Mouse (Mus musculus): Measurements from ENCODE around the gene Tent4b.
A peak's percentile ranks its signal among the peaks of the same experiment; 100 is the strongest.
"Not testable (repeated sequence)": the region's sequence is repeated elsewhere in the genome, so short reads cannot be mapped to it uniquely, and the experiment has no call there.

Tent4b gene

GRCm38 (mm10) chr8:88198945-88199571 is at the start of gene Tent4b:
Gene Tent4b, plus strand, starts transcription at chr8:88199213.
- DNase-seq (ENCODE audit: low spot score in 2 of 2): peak; percentile 82 to 90

DNA sequence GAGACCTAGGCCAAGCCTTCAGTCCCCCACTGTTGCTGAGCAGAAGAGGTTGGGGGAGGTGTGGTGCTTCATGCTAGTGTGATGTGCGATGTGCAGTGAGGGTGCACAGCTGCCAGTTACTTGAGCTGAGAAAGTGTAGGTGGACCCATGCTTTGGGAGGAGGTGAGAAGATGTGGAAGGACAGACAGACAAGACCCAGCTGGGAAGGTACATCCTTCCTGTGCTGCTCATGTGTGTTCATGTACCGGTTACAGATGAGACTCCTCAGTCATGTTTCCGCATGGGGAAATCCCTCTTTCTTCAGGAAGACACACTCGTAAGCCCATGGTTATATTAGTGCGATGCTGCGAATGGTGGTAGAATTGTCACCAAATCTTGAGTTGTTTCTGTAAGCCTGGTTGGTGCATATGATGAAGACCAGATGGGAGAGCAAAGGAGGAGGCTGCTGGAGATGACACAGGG is 48.1 kb upstream of the Tent4b start:
- DNase-seq (ENCODE audit: low spot score in 2 of 2): no peak

GRCm38 (mm10) chr8:88160237-88160995 is 38.6 kb upstream of the Tent4b start:
- DNase-seq (ENCODE audit: low spot score in 2 of 2): no peak

- DNase-seq (ENCODE audit: low spot score in 2 of 2): peak; percentile 55 to 72
Observed at GRCm38 (mm10) chr8:88161439-88161838, 37.6 kb upstream of the Tent4b start.

GRCm38 (mm10) chr8:88175264-88175663 is 23.7 kb upstream of the Tent4b start:
- DNase-seq (ENCODE audit: low spot score in 2 of 2): no peak

GRCm38 (mm10) chr8:88177291-88177690 is 21.7 kb upstream of the Tent4b start:
- DNase-seq (ENCODE audit: low spot score in 2 of 2): no peak

GRCm38 (mm10) chr8:88183121-88183520 is 15.9 kb upstream of the Tent4b start:
- no peak for DNase-seq (ENCODE audit: low spot score in 2 of 2)

- no peak for DNase-seq (ENCODE audit: low spot score in 2 of 2)
Observed at GRCm38 (mm10) chr8:88184914-88185313, 14.1 kb upstream of the Tent4b start.

- no peak for DNase-seq (ENCODE audit: low spot score in 2 of 2)
Observed at GRCm38 (mm10) chr8:88185716-88186115, 13.3 kb upstream of the Tent4b start.

DNA sequence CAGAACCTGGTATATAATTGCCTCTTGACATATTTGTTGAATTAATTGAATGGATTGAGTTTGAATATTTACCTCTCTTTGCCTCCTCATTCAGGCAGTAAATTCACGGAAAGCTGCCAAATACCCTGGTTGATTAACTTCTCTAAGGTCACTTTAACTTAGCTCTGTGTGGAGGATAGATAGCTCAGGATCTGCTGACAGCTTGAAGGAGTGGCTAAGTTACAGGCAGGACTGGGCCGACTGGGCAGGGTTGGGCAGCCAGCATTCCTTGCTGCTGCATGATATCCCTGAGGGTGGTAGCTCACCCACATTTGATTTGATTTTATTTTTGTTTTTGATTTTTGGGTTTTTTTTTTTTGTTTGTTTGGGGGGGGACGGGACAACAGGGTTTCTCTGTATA is 1.7 kb upstream of the Tent4b start:
- no peak for DNase-seq (ENCODE audit: low spot score in 2 of 2)

GRCm38 (mm10) chr8:88198551-88198944 is 465 bp upstream of the Tent4b start:
- DNase-seq (ENCODE audit: low spot score in 2 of 2): peak in 1 of 2 experiments; percentile 1

DNA sequence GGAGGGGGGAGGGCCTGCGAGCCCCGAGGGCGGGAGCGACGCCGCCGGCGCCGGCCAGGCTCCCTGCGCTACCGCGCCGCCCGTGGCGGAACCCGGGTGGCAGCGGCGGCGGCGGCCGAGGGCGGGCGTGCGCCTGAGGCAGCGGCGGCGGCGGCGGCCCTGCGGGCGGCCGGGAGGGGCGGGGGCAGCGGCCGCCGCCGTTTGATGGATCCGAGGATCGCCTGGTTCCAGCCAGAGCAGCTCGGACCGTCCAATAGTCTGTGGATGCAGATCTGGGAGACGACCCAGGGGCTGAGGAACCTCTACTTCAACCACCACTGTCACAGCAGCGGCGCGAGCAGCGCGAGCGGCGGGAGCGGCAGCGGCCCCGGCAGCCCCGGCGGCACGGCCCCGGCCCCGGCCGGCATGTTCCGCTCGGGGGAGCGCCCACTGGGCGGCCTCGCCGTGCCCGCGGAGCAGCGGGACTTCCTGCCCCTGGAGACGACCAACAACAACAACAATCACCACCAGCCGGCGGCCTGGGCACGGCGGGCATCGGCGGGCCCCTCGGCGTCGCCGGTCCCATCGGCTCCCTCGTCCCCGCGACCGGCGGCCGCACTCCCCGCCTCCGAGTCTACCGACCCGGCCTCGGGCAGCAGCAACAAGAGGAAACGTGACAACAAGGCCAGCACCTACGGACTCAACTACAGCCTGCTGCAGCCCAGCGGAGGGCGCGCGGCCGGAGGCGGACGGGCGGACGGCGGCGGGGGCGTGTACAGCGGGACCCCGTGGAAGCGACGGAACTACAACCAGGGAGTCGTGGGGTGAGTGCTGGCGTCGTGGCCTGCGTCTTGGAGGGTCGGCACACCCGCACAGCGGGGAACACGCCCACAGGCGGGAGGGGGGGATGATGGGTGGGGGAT is 938 bp downstream of the Tent4b start:
- peak; percentile 27 to 50 for DNase-seq (ENCODE audit: low spot score in 2 of 2)

DNA sequence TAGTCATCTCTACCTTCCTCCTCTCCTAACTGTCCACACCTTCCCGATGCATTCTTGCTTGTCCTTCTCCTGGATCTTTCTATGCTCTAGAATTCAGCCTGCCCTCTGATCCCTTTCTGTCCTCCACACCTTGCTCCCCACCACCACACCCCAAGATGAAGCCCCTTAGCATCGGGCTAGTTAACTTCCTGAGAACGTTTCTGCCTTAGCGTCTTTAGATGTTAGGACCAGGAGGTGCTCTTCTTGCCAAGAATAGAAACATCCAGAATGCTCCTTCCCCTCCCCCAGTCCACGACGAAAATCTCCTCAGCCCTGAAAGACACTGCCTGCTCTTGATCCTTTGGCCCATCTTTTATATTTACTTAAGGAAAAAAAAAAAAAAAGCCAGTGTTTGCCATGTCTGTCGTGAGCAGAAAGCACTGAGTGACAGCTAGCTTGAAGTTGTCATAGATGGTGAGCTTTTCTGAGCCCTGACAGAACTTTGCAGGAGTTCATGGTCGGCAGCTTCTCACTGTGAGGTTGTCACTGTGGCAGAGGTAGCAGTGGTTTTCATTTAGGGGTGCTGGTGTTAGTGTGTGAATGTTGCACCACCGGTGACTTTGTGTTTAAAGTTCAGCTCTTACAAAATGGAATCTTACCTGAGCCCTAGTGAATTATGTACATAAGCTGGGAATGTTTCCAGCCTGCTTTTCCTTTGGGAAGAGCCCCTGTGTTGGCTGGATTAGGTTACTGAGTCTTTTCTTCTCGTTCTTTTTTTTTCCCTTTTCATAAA is 1.9 kb downstream of the Tent4b start:
- DNase-seq (ENCODE audit: low spot score in 2 of 2): no peak

DNA sequence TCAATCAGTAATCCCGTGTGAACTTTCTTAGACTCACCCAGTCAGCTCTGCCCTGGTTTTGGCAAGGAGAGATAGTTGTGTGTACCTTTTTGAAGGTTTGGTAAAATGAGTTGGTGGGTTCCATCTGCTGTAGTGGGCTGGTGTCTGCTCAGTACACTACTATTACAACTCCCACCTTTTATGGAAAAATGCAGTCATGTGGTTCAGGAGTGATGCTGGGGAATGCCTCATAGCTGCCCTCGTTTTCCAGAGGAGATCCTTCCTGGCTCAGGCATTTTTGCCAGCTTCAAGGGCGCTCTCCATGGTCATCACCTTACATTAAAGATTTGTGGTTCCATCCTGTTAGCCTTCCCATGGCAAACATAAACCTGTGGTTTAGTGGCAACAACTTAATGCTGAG is 2.6 kb downstream of the Tent4b start:
- no peak for DNase-seq (ENCODE audit: low spot score in 2 of 2)

- DNase-seq (ENCODE audit: low spot score in 2 of 2): no peak
Observed at GRCm38 (mm10) chr8:88206016-88206415, 7.0 kb downstream of the Tent4b start.

DNA sequence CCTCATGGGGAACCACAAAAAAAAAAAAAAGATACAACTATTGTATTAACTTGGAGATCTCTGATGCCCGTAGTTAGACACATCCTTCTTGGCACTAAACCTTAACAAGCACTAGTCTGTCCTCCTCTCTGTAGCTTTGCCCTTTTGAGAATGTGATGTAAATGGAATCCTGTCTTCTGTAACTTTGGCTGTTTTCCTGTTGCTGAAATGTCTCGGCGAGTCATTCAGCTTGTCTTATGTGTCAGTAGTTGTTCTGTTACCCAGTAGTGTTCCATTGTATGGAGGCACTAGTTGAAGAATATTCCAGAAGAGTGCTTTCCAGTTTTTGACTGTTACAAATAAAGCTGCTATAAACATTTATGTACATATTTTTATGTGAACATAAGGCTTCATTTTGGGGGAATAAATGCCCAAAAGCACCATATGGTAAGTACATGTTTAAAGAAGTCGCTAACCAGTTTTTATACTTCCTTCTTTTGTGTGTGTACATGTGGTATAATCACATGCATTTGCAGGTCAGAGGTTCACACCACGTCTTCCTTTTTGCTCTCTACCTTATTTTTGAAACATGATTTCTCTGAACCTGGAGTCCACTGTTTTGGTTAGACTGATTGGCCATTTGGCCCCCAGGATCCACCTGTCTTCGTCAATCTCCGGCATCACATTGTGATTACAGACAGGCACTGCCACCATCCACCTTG is 8.3 kb downstream of the Tent4b start:
- DNase-seq (ENCODE audit: low spot score in 2 of 2): no peak

- not testable (repeated sequence) for DNase-seq (ENCODE audit: low spot score in 2 of 2)
Observed at GRCm38 (mm10) chr8:88209930-88210827, 11.2 kb downstream of the Tent4b start.

- DNase-seq (ENCODE audit: low spot score in 2 of 2): no peak
Observed at GRCm38 (mm10) chr8:88221353-88221752, 22.3 kb downstream of the Tent4b start.

GRCm38 (mm10) chr8:88225358-88225757 is 26.3 kb downstream of the Tent4b start:
- DNase-seq (ENCODE audit: low spot score in 2 of 2): no peak

- no peak for DNase-seq (ENCODE audit: low spot score in 2 of 2)
Observed at GRCm38 (mm10) chr8:88227851-88228250, 28.8 kb downstream of the Tent4b start.

All from spleen, postnatal 14 days (tissue).